Mouse (Mus musculus): ENCODE measurements at regions not wholly inside any gene's neighbourhood (a gene's known extent, or its start where the extent isn't known, plus 50 kb on each side); places are given as distances from the start of the nearest gene placed in this dataset.
A peak's percentile ranks its signal among the peaks of the same experiment; 100 is the strongest.

DNA sequence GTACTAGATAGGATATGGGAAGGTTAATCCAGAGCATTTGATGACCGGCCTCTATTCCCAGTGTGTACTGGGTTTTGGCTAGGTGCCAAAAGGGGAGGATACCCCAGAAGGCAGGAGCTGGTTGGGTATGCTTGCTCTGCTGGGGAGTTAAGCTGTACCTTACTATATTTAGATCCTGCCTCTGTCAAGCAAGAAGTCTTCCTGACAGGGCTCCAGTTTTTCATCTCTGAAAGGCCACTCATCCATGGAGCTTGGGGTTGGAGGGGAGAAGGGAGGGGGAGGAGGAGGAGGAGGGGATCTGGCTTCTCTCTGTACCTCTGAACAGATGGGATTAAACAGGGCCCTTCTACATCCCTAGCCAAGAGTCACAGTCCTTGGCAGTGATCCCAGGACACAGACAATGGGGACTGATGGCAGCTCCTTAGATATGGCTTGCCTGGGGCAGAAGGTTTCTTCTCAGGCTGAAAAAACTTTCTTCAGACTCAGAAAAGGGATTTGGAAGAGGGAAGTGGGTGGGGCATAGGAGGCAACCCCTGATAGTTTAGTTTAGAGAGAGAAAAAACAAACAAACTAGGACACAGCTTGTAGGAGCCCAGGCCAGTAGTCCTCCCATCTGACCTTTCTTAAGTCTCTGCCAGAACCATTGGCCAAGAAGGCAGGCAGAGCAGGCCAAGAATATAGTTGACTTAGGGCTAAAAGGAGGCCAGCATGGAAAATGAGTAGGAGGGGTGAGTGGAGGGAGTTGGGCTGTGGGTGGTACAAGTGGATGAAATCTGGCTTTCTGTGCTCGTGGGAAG, 78.3 kb upstream of the Astn2 start:
- intact Hi-C loops (cut with DNase I) = no loop called here
- DNase-seq = peak; percentile 72 to 74

DNA sequence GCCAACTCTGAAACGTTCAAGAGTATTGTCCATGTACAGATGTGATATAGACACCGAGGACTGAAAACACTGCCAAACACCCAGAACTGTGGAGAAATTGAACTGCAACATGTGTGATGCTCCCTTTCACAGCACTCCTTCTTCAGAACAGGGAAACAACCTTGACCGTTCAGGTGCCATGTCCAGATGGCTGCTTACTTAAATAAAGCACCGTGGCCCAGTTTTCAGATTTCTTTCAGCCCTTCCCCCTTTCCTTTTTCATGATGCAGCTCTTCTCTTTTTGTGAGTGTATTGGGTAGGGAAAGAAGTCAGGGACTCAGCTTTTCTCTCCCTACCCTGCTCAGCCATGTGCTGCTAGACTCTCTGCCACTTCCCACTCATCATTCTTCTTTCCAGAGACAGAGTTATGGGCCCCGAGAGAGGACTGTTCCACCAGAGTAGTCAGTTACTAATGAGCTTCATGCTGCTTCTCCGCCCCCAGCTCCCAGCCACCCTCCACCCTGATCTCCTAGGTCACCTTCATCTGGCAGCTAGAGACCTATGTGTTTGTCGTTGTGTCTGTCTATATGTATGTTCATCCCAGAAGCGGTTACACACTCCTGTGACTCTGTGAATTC, 74.3 kb upstream of the Astn2 start:
- intact Hi-C loops (cut with DNase I) = no loop called here
- no peak for DNase-seq

Data from heart, postnatal 14 days (tissue).